Mouse (Mus musculus) brain, embryonic 14.5 days (tissue): ENCODE measurements around the gene Wdr62.

Experiments
- CTCF ChIP-seq: fragments of 200-500 bp; IDR thresholded peaks from 2 replicates; pipeline ENCODE4 v1.5.1; 2012; ENCODE audit warnings: inconsistent platforms, mild to moderate bottlenecking, moderate library complexity, borderline replicate concordance; ENCODE audit not compliant: insufficient read depth, insufficient read length; ENCODE audit errors: extremely low read depth
- POLR2A ChIP-seq: fragments of 200-500 bp; IDR thresholded peaks from 2 replicates; pipeline ENCODE4 v1.6.1; 2012; ENCODE audit warnings: mild to moderate bottlenecking, inconsistent platforms, borderline replicate concordance; ENCODE audit not compliant: poor library complexity, insufficient read depth, insufficient read length, severe bottlenecking; ENCODE audit errors: extremely low read depth

DNA sequence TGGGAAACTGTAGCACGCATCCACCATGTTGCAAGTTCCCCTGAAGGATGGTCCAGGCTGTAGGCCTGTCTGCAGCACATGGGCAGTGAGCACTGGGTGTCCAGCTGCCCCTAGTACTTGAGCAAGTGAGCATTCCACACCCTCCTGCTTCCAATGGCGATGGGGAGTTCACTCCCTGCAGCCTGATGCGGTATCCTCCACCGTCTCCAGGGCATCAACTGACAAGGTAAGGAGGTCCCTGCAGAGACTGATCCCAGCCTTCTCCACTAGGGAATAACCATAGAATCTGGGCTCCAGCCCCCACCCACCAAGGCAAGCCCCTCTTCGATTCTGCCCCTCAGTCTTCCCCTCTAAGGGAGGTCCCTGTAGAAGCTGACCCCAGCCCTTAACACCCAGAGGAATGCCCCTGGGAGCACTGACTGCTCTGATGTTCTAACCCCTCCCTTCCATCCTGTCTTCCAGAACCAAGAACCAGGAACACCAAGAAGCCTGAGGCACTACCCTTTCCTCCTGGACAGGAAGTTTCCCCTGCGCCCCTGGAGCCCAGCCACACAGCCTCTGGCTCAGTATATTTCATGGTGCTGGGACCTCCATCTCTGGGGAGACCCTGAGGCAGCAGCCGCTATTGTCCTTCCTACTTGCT is 9.0 kb upstream of the Wdr62 start:
- TF ChIP-seq CTCF = no peak
- TF ChIP-seq POLR2A = no peak
